Comparison of ENCODE assay signal across 10 mouse cellular contexts in genomic region chr19:5756991-5757636, GRCm38 (mm10). TPM values are rescaled to one million over a fixed set of nuclear protein-coding genes. Genes with fewer than 3 reads are reported as not detected.
DNase-seq lines count a peak whose midpoint lies in the region; ATAC-seq and TF ChIP-seq lines count a peak whose summit lies in the region.
"Had no signal": no experiment of that assay in that cellular context is flagged by ENCODE, and none has a peak within 500 bp of the region (broad histone marks: within the 10 kb centered on the region; RNA-seq: fewer than 3 reads in every experiment).

No protein-coding gene starts in this region.

- no peak overlapping the region for H3K27ac ChIP-seq in lung, embryonic 14.5 days (ENCODE audit: low read depth)
- peak overlapping the region; percentile 15; the same call in 1 of the 2 replicates for H3K27ac ChIP-seq in limb, embryonic 10.5 days
- H3K27ac ChIP-seq in neural tube, embryonic 13.5 days (replicated peaks): no peak overlapping the region

- H3K36me3 ChIP-seq in lung, embryonic 14.5 days (ENCODE audit: insufficient read depth): peaks cover 71% of the 10 kb centered on the region
- H3K36me3 ChIP-seq in limb, embryonic 10.5 days: peaks cover 51% of the 10 kb centered on the region
- peaks cover 53% of the 10 kb centered on the region for H3K36me3 ChIP-seq in neural tube, embryonic 13.5 days

- 0 out of 2 replicates have a peak, but pooled peaks cover 3% of the 10 kb centered on the region for H3K27me3 ChIP-seq in lung, embryonic 14.5 days (ENCODE audit: insufficient read depth, low read length)
- peaks cover 79% of the 10 kb centered on the region for H3K27me3 ChIP-seq in limb, embryonic 10.5 days (ENCODE audit: low read depth, poor library complexity, severe bottlenecking)
- peaks cover 76% of the 10 kb centered on the region for H3K27me3 ChIP-seq in neural tube, embryonic 13.5 days

- peak; percentile 42; the same call in 1 of the 2 replicates for ATAC-seq in lung, embryonic 14.5 days (ENCODE audit: insufficient read depth)
- 0 out of 2 replicates have a peak, but pooled peaks have one; percentile 16 for ATAC-seq in neural tube, embryonic 13.5 days (ENCODE audit: low read depth)

- peak; percentile 53 for DNase-seq in adrenal gland, postnatal 14 days
- no peak for DNase-seq in adrenal gland, adult 8-10 months
- DNase-seq in lung, embryonic 14.5 days: peak; percentile 57
- DNase-seq in lung, adult 18-20 months: no peak
- peak; percentile 54 for DNase-seq in limb, embryonic 10.5 days (ENCODE audit: low spot score)
- no peak for DNase-seq in ovary, adult 18-20 months (ENCODE audit: low spot score)
- no peak for DNase-seq in left cerebral cortex, adult 9 months (ENCODE audit: low spot score in 2 of 2)
- DNase-seq: adrenal gland, postnatal 25 days; gastrocnemius, postnatal 36 days had no signal

- H3K4me3 ChIP-seq in lung, embryonic 14.5 days (ENCODE audit: low read depth, low read length): peak overlapping the region; percentile 9; the same call in 1 of the 2 replicates
- H3K4me3 ChIP-seq in limb, embryonic 10.5 days: peak overlapping the region; percentile 47
- no peak overlapping the region for H3K4me3 ChIP-seq in neural tube, embryonic 13.5 days

- H3K9me3 ChIP-seq in lung, embryonic 14.5 days (ENCODE audit: low read depth, low read length): no peaks in the 10 kb centered on the region
- H3K9me3 ChIP-seq in limb, embryonic 10.5 days (replicated peaks): no peaks in the 10 kb centered on the region
- no peaks in the 10 kb centered on the region for H3K9me3 ChIP-seq in neural tube, embryonic 13.5 days

- peak overlapping the region; percentile 37 for H3K9ac ChIP-seq in lung, embryonic 14.5 days
- H3K9ac ChIP-seq in neural tube, embryonic 13.5 days: peak overlapping the region; percentile 53

- peak overlapping the region; percentile 50 for H3K4me2 ChIP-seq in lung, embryonic 14.5 days
- peak overlapping the region; percentile 38 for H3K4me2 ChIP-seq in neural tube, embryonic 13.5 days

- 0 out of 2 replicates have a peak, but pooled peaks cover 6% of the 10 kb centered on the region for H3K4me1 ChIP-seq in lung, embryonic 14.5 days (ENCODE audit: insufficient read depth)
- peaks cover 18% of the 10 kb centered on the region for H3K4me1 ChIP-seq in limb, embryonic 10.5 days
- H3K4me1 ChIP-seq in neural tube, embryonic 13.5 days (replicated peaks): peaks cover 16% of the 10 kb centered on the region

- TF ChIP-seq CTCF in lung, embryonic 14.5 days (IDR thresholded peaks at IDR 0.05; ENCODE audit: low read depth): no peak

- 22% methylated on average over 36 of the region's 36 CpGs for WGBS in lung, embryonic 14.5 days
- 12% methylated on average over 35 of the region's 36 CpGs for WGBS in limb, embryonic 10.5 days
- WGBS in neural tube, embryonic 13.5 days: 12% methylated on average over 36 of the region's 36 CpGs

RNA-seq across cellular contexts. Expression of gene Scyl1, which starts 14.1 kb away (rescaled TPM):
- 87.4 and 92.1 TPM in 2 replicates for total RNA-seq in adrenal gland, postnatal 14 days (2021)
- 100 to 1,000 TPM; 112 to 147 (median 124) TPM for total RNA-seq in adrenal gland, adult 8-10 months (2022)
- 74.8 and 84.5 TPM in 2 replicates for polyA plus RNA-seq in lung, embryonic 14.5 days (2014; fragmentation: Nextera tagmentation; extraction: Ambion mirVana)
- 71.6 and 78.5 TPM in 2 replicates for polyA plus RNA-seq in limb, embryonic 10.5 days (2016; fragmentation: Nextera tagmentation; extraction: Ambion mirVana)
- 66.7 and 69.8 TPM in 2 replicates for polyA plus RNA-seq in neural tube, embryonic 13.5 days (2015; fragmentation: Nextera tagmentation; extraction: Ambion mirVana)

RNA-seq across cellular contexts. Expression of gene Ltbp3, which starts 16.4 kb away (rescaled TPM):
- total RNA-seq in adrenal gland, postnatal 14 days (2021): 212 and 214 TPM in 2 replicates
- total RNA-seq in adrenal gland, adult 8-10 months (2022): 100 to 1,000 TPM; 254 to 451 (median 353) TPM
- polyA plus RNA-seq in lung, embryonic 14.5 days (2014; fragmentation: Nextera tagmentation; extraction: Ambion mirVana): 51.8 and 55.9 TPM in 2 replicates
- polyA plus RNA-seq in limb, embryonic 10.5 days (2016; fragmentation: Nextera tagmentation; extraction: Ambion mirVana): 2.2 and 3.4 TPM in 2 replicates
- 16.0 and 17.0 TPM in 2 replicates for polyA plus RNA-seq in neural tube, embryonic 13.5 days (2015; fragmentation: Nextera tagmentation; extraction: Ambion mirVana)

RNA-seq across cellular contexts. Expression of gene Fam89b, which starts 27.7 kb away (rescaled TPM):
- total RNA-seq in adrenal gland, postnatal 14 days (2021): 41.3 and 50.4 TPM in 2 replicates
- total RNA-seq in adrenal gland, adult 8-10 months (2022): 10 to 100 TPM; 56.2 to 62.7 (median 57.0) TPM
- polyA plus RNA-seq in lung, embryonic 14.5 days (2014; fragmentation: Nextera tagmentation; extraction: Ambion mirVana): 108 and 116 TPM in 2 replicates
- polyA plus RNA-seq in limb, embryonic 10.5 days (2016; fragmentation: Nextera tagmentation; extraction: Ambion mirVana): 158 TPM in 2 replicates
- 186 and 194 TPM in 2 replicates for polyA plus RNA-seq in neural tube, embryonic 13.5 days (2015; fragmentation: Nextera tagmentation; extraction: Ambion mirVana)

RNA-seq across cellular contexts. Expression of gene Ehbp1l1, which starts 31.0 kb away (rescaled TPM):
- total RNA-seq in adrenal gland, postnatal 14 days (2021): 29.1 and 29.3 TPM in 2 replicates
- 10 to 100 TPM; 24.9 to 39.2 (median 32.8) TPM for total RNA-seq in adrenal gland, adult 8-10 months (2022)
- polyA plus RNA-seq in lung, embryonic 14.5 days (2014; fragmentation: Nextera tagmentation; extraction: Ambion mirVana): 15.5 and 17.4 TPM in 2 replicates
- polyA plus RNA-seq in limb, embryonic 10.5 days (2016; fragmentation: Nextera tagmentation; extraction: Ambion mirVana): 8.4 and 9.2 TPM in 2 replicates
- polyA plus RNA-seq in neural tube, embryonic 13.5 days (2015; fragmentation: Nextera tagmentation; extraction: Ambion mirVana): 8.3 and 9.6 TPM in 2 replicates

RNA-seq across cellular contexts. Expression of gene Kcnk7, which starts 52.9 kb away (rescaled TPM):
- not detected in 2 replicates for total RNA-seq in adrenal gland, postnatal 14 days (2021)
- total RNA-seq in adrenal gland, adult 8-10 months (2022): not detected
- polyA plus RNA-seq in lung, embryonic 14.5 days (2014; fragmentation: Nextera tagmentation; extraction: Ambion mirVana): 0.32 and 0.47 TPM in 2 replicates
- polyA plus RNA-seq in limb, embryonic 10.5 days (2016; fragmentation: Nextera tagmentation; extraction: Ambion mirVana): not detected in 2 replicates
- polyA plus RNA-seq in neural tube, embryonic 13.5 days (2015; fragmentation: Nextera tagmentation; extraction: Ambion mirVana): not detected in 2 replicates
- total RNA-seq: adrenal gland, postnatal 25 days; gastrocnemius, postnatal 36 days had no signal

Comparison
In these comparisons a context has a peak if more than half of its experiments do, and no peak if none do; other contexts are left out.
1. DNase-seq: peak in adrenal gland, postnatal 14 days (single experiment), lung, embryonic 14.5 days (single experiment) and limb, embryonic 10.5 days (single experiment); none in adrenal gland, adult 8-10 months (single experiment), lung, adult 18-20 months (0 of 2), ovary, adult 18-20 months (single experiment) and left cerebral cortex, adult 9 months (0 of 2).